Mouse (Mus musculus) B cell, adult (primary cell): ENCODE measurements around the gene Nfkbie. TPM values are rescaled to one million over a fixed set of nuclear protein-coding genes. Genes with fewer than 3 reads are reported as not detected.

Source experiments
- total RNA-seq: library from RNA; stranded (reverse); gene quantifications from 4 replicates; pipeline ENCODE4 v1.2.4, GENCODE M21; 2023; ENCODE audit not compliant: inconsistent age

Nfkbie gene
- total RNA-seq: 151 to 160 TPM (median 154 TPM) in 4 replicates

DNA sequence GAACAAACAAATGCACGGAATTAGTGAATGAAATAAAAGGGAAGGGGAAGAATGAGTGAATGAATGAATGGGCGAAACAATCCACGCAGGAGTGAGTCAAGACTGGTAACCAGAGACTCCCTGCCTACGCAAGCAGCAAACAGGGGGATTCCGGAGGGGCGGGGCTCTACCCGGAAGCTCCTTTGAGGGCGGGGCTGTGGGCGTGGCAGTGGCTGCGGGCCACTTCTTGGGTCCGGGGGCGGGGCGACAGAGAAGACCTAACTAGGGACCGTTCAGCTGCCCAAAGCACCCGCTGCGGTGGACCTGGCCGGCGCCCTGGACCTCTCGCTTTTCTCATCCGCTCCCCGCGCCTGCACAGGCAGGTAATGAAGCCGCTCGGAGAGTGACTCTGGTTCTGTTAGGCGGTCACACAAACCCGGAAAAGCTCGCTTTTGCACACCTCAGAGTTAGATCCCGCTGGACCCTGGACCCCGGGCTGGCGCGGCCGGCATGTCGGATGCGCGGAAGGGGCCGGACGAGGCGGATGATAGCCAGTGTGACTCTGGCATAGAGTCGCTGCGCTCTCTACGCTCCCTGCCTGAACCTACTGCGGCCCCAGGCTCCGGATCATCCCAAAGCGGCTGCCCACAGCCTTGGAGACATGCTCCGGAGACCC is at the start of gene Nfkbie:
Gene Nfkbie, plus strand, starts transcription at position 252 of the 655 bp plus-strand sequence.

DNA sequence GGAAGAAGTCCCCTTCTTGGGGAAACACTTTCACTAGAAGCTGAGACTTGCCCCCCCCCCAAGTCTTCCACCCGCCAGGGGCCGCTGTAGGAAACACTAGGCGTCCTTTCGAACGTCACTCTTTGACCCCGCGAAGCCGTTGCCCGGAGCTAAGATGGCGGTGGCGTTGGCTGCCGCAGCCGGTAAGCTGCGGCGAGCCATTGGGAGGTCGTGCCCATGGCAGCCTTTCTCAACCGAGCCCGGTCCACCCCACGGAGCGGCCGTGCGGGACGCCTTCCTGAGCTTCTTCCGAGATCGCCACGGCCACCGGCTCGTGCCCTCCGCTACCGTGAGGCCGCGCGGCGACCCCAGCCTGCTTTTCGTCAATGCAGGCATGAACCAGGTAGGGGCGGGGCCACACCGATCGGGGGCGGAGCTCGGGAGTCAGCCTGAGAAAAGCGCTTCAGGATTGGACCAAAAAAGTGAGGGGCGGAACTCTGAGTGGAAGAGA is 48.8 kb upstream of the Nfkbie start, which contains the start of gene Aars2:
Gene Aars2, plus strand, starts transcription at position 142 of the 490 bp plus-strand sequence.

DNA sequence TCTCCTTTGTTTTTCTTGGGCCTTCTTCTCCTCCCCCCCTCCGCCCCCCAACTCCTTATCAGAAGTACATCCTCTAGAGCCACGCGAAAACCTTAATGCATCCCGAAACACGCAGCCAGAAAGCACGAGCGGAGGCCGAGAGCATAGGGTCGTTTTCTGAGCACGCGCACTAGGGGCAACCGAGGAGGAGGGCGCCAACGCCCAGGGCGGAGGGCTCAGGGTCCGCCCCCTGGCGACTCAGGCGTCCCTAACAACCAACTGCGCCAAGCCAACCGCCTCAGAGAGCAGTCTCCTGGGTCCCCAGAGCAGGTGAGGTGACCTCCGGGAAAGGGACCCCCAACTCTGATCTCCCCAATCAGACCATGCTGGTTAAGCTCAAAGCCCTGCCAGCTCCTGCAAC is 32.2 kb upstream of the Nfkbie start, which contains the start of gene Tcte1:
Gene Tcte1, plus strand, starts transcription at position 172 of the 400 bp plus-strand sequence.

DNA sequence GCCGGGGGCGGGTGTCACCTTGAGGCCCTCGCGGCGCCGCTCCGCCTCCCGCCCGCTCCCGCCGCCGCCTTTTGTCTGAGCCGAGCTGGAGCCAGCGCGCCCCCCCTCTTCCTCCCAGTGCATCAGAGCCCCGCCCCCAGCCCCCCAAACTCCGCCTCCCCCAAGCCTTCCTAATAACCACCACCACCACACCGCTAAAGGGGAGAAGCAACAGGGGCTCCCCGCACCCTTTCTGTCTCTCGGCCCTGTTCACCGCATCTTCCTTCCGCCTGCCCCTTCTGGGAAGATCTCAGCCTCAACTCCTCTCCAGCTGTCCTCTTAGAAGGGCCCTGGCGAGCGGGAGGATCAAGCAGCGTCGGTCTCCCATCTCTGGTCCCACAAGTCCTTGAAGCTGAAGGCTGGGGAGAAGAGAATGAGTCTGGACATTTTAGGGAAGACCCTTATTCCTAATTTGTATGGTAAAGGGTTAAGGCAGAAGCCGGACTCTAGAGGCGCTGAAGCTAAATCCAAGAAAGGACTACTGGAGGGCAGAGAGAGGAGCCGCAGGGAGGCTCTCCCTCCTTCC is 5.8 kb upstream of the Nfkbie start, which contains the start of gene Tmem151b:
Gene Tmem151b, minus strand, starts transcription at position 61 of the 565 bp plus-strand sequence.

DNA sequence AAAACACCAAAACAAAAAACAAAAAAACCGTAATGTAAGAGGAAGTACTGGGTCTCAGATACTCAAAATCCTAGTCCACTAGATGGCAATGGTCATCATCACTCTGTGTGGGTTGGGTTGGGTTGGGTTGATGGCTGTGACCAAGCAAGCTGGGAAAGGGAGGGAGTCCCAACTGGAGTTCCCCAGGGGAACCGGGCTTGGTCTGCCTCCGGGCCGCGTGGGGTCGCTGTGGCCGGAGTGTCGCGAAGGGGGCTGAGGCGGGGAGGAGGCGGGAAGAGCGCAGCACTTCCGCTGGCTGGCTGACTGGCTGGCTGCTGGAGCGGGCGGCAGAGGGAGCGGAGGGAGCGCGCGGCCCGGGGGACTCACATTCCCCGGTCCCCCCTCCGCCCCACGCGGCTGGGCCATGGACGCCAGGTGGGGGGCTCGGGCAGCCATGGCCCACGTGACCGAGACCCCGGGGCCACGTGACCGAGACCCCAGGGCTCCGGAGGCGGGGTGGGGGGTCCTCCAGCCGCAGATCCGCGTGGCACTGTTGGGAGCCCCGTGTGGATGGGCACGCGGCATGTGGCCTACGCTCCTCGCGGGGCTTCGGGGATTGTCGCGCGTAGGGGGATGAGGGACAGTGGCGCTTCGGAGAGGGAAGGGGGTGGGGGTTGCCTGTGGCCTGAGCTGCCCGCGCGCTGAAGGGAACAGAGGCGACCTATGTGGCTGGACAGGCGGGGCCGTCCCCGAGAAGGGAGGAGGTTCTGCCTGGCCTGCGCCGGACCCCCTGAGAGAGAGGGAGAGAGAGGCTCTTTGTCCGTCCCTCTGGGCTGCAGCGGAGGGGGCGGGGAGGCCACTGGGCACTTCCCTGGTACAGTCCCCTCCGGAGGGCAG is 8.4 kb downstream of the Nfkbie start, which contains the start of gene Slc35b2:
Gene Slc35b2, plus strand, starts transcription at position 220 of the 876 bp plus-strand sequence.

DNA sequence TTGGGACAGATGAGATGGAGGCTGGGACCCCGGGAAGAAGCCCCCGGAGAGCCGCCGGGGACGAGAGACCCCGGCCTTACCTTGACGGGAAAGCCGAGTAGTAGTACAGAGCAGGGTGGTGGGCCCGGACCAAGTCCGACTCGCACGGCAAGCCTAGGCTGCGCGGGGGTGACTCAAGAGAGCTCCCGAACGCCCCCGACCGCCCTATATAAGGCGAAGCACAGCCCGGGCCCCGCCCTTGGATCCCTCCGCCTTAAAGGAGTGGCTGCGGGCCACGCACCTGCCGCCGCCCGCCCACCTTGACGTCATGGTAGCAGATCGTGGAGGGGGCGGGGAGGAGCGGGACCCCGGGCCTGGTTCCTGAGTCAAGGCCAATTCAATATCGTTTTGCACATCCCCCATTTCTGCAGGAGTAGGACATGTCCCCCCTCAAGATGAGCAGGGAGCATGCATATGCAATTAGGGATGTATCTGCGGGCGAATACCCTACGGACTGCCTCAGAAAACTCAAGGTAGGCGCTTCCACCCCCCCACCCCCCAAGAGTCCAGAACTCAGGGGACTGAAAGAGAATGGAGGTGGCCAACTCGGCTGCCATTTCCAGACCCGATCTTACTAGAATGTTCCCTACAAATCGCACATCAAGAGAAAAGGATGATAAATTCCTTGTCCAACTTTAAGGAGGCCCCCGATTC is 17.7 kb downstream of the Nfkbie start, which contains the start of gene Hsp90ab1:
Gene Hsp90ab1, minus strand, starts transcription at position 185 of the 693 bp plus-strand sequence.

DNA sequence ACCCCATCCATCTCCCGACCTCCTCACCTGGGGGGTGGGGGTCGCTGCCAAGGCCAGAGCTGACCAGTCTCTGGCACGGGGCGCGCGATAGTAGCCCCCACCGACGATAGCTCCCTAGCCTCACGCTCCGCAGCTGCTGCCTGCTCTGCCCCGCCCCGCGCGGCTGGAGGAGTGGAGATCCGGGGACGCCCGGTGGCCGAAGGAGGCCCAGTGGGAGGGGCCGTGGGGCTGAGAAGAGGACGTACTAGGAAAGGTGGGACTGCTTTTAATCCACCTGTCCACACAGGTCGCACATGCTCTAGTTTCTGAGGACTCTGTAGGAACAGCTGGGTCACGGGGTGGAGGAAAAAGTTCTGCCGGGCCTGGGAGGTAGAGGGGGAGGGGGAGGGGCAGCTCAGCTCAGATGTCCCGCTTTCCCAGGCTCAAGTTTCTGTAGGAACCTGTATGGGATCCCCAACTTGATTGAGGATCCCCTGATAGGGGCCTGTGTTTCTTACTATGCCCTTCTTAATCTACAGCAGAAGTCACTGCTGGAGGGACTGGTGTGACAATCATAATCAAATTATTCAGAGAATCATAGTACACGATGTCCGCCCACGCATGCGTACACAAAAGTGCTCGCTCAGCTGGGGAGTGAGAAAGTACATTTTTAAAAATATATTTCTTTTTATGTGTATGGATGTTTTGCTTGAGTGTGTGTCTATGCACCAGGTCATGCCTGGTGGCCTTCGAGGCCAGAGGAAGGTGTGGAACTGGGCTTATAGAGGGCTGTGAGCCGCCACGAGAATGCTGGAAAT is 44.1 kb downstream of the Nfkbie start, which contains the start of gene Slc29a1:
Gene Slc29a1, minus strand, starts transcription at position 161 of the 797 bp plus-strand sequence.

DNA sequence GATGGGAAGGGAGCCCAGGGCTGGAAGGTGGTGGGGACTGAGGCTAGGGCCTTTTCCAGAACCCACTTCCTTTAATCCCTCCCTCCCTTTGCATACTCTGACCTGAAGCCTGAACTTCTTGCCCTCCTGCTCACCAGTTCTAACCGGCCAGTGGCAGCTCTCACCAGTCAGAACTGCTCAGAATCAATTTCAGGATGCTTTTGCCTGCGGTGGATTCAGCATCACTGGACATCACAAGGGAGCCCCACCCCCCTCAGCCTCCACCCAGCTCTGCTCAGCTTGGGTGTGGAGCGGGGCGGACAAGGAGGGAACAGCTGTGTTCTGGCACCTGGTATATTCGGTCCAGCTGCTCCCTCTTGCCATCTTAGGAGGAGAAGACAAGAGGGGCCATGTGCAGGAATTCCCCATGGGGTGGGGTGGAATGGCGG is 46.4 kb downstream of the Nfkbie start, which contains the start of gene Mymx:
Gene Mymx, minus strand, starts transcription at position 226 of the 428 bp plus-strand sequence.

Other genes with a start within 250 kb of the Nfkbie start
- gene Cdc5l, start 122.0 kb upstream of the Nfkbie start, total RNA-seq: 94.6 to 97.8 TPM (median 95.5 TPM) in 4 replicates
- gene Spats1, start 80.3 kb upstream of the Nfkbie start, total RNA-seq: not detected in 4 replicates
- 13.8 to 18.5 TPM (median 17.9 TPM) in 4 replicates for gene Aars2, start 48.9 kb upstream of the Nfkbie start, total RNA-seq
- not detected in 4 replicates for gene Tcte1, start 32.3 kb upstream of the Nfkbie start, total RNA-seq
- 0.16 to 0.80 TPM (median 0.47 TPM) in 4 replicates for gene Tmem151b, start 6.0 kb upstream of the Nfkbie start, total RNA-seq
- 50.3 to 70.4 TPM (median 57.4 TPM) in 4 replicates for gene Slc35b2, start 8.2 kb downstream of the Nfkbie start, total RNA-seq
- gene Hsp90ab1, start 17.6 kb downstream of the Nfkbie start, total RNA-seq: 1,056 to 1,151 TPM (median 1,099 TPM) in 4 replicates
- gene Slc29a1, start 43.9 kb downstream of the Nfkbie start, total RNA-seq: 22.9 to 26.3 TPM (median 25.1 TPM) in 4 replicates
- gene Mymx, start 46.4 kb downstream of the Nfkbie start, total RNA-seq: not detected in 4 replicates
- 1.5 to 3.8 TPM (median 2.1 TPM) in 4 replicates for gene Capn11, start 103.6 kb downstream of the Nfkbie start, total RNA-seq
- gene Mrpl14, start 130.6 kb downstream of the Nfkbie start, total RNA-seq: 26.2 to 32.3 TPM (median 28.8 TPM) in 4 replicates
- 25.9 to 36.5 TPM (median 29.4 TPM) in 4 replicates for gene Tmem63b, start 131.2 kb downstream of the Nfkbie start, total RNA-seq
- not detected in 4 replicates for gene 1600014C23Rik, start 178.1 kb downstream of the Nfkbie start, total RNA-seq